10 mouse cellular contexts compared by ENCODE assay signal in genomic region chr9:80012751-80013150, GRCm38 (mm10). TPM values are rescaled to one million over a fixed set of nuclear protein-coding genes. Genes with fewer than 3 reads are reported as not detected.
DNase-seq lines count a peak whose midpoint lies in the region; ATAC-seq and TF ChIP-seq lines count a peak whose summit lies in the region.
"Had no signal": no experiment of that assay in that cellular context is flagged by ENCODE, and none has a peak within 500 bp of the region (broad histone marks: within the 10 kb centered on the region; RNA-seq: fewer than 3 reads in every experiment).

TSS of gene Filip1 (minus strand) at chr9:80012851.

- no peak for DNase-seq in forebrain, embryonic 11.5 days (ENCODE audit: low spot score)
- DNase-seq in lung, postnatal 0 days (ENCODE audit: low spot score), result no peak
- DNase-seq in lung, postnatal 25 days (ENCODE audit: low spot score), result no peak
- no peak for DNase-seq in gastrocnemius, postnatal 4 days (ENCODE audit: low spot score in 2 of 2)
- DNase-seq in left cerebral cortex, postnatal 36 days (ENCODE audit: low spot score in 2 of 2), result no peak
- DNase-seq in testis, postnatal 14 days (ENCODE audit: low spot score), result no peak
- DNase-seq: liver, embryonic 13.5 days had no signal

- H3K9me3 ChIP-seq in forebrain, embryonic 11.5 days (ENCODE audit: control insufficient read depth, low read length), result no peaks in the 10 kb centered on the region
- no peaks in the 10 kb centered on the region for H3K9me3 ChIP-seq in forebrain, embryonic 16.5 days (ENCODE audit: control insufficient read depth, low read length)
- H3K9me3 ChIP-seq in lung, postnatal 0 days (ENCODE audit: low read length), result no peaks in the 10 kb centered on the region
- no peaks in the 10 kb centered on the region for H3K9me3 ChIP-seq in hindbrain, embryonic 12.5 days (replicated peaks)
- H3K9me3 ChIP-seq: liver, embryonic 13.5 days had no signal

- TF ChIP-seq CTCF in lung, postnatal 0 days (IDR thresholded peaks at IDR 0.05), result no peak

- WGBS in forebrain, embryonic 11.5 days, result 73% methylated on average over 7 of the region's 7 CpGs
- WGBS in forebrain, embryonic 16.5 days, result 71% methylated on average over 7 of the region's 7 CpGs
- WGBS in lung, postnatal 0 days, result 33% methylated on average over 7 of the region's 7 CpGs
- 62% methylated on average over 7 of the region's 7 CpGs for WGBS in hindbrain, embryonic 12.5 days

- no peak within 1 kb of the TSS for H3K9ac ChIP-seq in forebrain, embryonic 11.5 days (ENCODE audit: low read length)
- H3K9ac ChIP-seq in forebrain, embryonic 16.5 days (replicated peaks; ENCODE audit: low read depth, low read length), result no peak within 1 kb of the TSS
- H3K9ac ChIP-seq in lung, postnatal 0 days (replicated peaks; ENCODE audit: low read depth), result no peak within 1 kb of the TSS
- H3K9ac ChIP-seq in hindbrain, embryonic 12.5 days, result no peak within 1 kb of the TSS
- H3K9ac ChIP-seq: liver, embryonic 13.5 days had no signal

- no peak for ATAC-seq in forebrain, embryonic 11.5 days (replicated peaks; ENCODE audit: low FRiP score)
- no peak for ATAC-seq in forebrain, embryonic 16.5 days
- ATAC-seq in lung, postnatal 0 days, result 0 out of 2 replicates have a peak, but pooled peaks have one; percentile 17
- ATAC-seq in hindbrain, embryonic 12.5 days (ENCODE audit: low FRiP score), result no peak
- ATAC-seq: hindbrain, embryonic 16.5 days had no signal

- 0 out of 2 replicates have a peak, but pooled peaks have one; percentile 29 for TF ChIP-seq EP300 in lung, postnatal 0 days (IDR thresholded peaks at IDR 0.05)

- H3K4me1 ChIP-seq in forebrain, embryonic 11.5 days (replicated peaks; ENCODE audit: control insufficient read depth, insufficient read depth, low read length), result no peaks in the 10 kb centered on the region
- H3K4me1 ChIP-seq in forebrain, embryonic 16.5 days (replicated peaks; ENCODE audit: control insufficient read depth, insufficient read depth, low read length), result no peaks in the 10 kb centered on the region
- H3K4me1 ChIP-seq in lung, postnatal 0 days (ENCODE audit: insufficient read depth, low read depth, low read length), result no peaks in the 10 kb centered on the region
- no peaks in the 10 kb centered on the region for H3K4me1 ChIP-seq in hindbrain, embryonic 12.5 days
- H3K4me1 ChIP-seq: liver, embryonic 13.5 days had no signal

- no peak within 1 kb of the TSS for H3K4me2 ChIP-seq in forebrain, embryonic 11.5 days (ENCODE audit: low read depth, low read length, severe bottlenecking)
- no peak within 1 kb of the TSS for H3K4me2 ChIP-seq in forebrain, embryonic 16.5 days (ENCODE audit: low read length)
- H3K4me2 ChIP-seq in lung, postnatal 0 days (replicated peaks; ENCODE audit: low read depth, low read length), result no peak within 1 kb of the TSS
- no peak within 1 kb of the TSS for H3K4me2 ChIP-seq in hindbrain, embryonic 12.5 days (replicated peaks)
- H3K4me2 ChIP-seq: liver, embryonic 13.5 days had no signal

- H3K36me3 ChIP-seq in forebrain, embryonic 11.5 days (ENCODE audit: control insufficient read depth, insufficient read depth, low read length), result no peaks in the 10 kb centered on the region
- H3K36me3 ChIP-seq in forebrain, embryonic 16.5 days (ENCODE audit: control insufficient read depth, insufficient read depth), result no peaks in the 10 kb centered on the region
- no peaks in the 10 kb centered on the region for H3K36me3 ChIP-seq in lung, postnatal 0 days (ENCODE audit: insufficient read depth, low read length)
- H3K36me3 ChIP-seq in hindbrain, embryonic 12.5 days, result no peaks in the 10 kb centered on the region
- H3K36me3 ChIP-seq: liver, embryonic 13.5 days had no signal

- no peaks in the 10 kb centered on the region for H3K27me3 ChIP-seq in forebrain, embryonic 11.5 days (ENCODE audit: control insufficient read depth, insufficient read depth, low read length)
- H3K27me3 ChIP-seq in forebrain, embryonic 16.5 days (replicated peaks; ENCODE audit: control insufficient read depth, insufficient read depth, low read length), result no peaks in the 10 kb centered on the region
- H3K27me3 ChIP-seq in lung, postnatal 0 days (replicated peaks; ENCODE audit: insufficient read depth, low read length), result no peaks in the 10 kb centered on the region
- H3K27me3 ChIP-seq in hindbrain, embryonic 12.5 days, result no peaks in the 10 kb centered on the region
- H3K27me3 ChIP-seq: liver, embryonic 13.5 days had no signal

- no peak within 1 kb of the TSS for H3K27ac ChIP-seq in forebrain, embryonic 11.5 days (ENCODE audit: low read depth, low read length)
- H3K27ac ChIP-seq in forebrain, embryonic 16.5 days (ENCODE audit: low read length), result no peak within 1 kb of the TSS
- no peak within 1 kb of the TSS for H3K27ac ChIP-seq in lung, postnatal 0 days (ENCODE audit: low read length)
- H3K27ac ChIP-seq in hindbrain, embryonic 12.5 days, result no peak within 1 kb of the TSS
- H3K27ac ChIP-seq: liver, embryonic 13.5 days had no signal

- no peak within 1 kb of the TSS for H3K4me3 ChIP-seq in forebrain, embryonic 11.5 days (ENCODE audit: low read depth, low read length)
- H3K4me3 ChIP-seq in forebrain, embryonic 16.5 days (replicated peaks; ENCODE audit: low read length), result no peak within 1 kb of the TSS
- H3K4me3 ChIP-seq in lung, postnatal 0 days (ENCODE audit: low read depth, low read length), result no peak within 1 kb of the TSS
- H3K4me3 ChIP-seq in hindbrain, embryonic 12.5 days, result no peak within 1 kb of the TSS
- H3K4me3 ChIP-seq: liver, embryonic 13.5 days had no signal

- intact Hi-C loops in left cerebral cortex, postnatal 36 days (cut with DNase I), result no loop called here

RNA-seq across cellular contexts. Expression of gene Filip1, which starts in this region (rescaled TPM):
- polyA plus RNA-seq in forebrain, embryonic 11.5 days (2014; fragmentation: Nextera tagmentation; extraction: Ambion mirVana), result 11.6 and 13.6 TPM in 2 replicates
- 2.4 and 3.0 TPM in 2 replicates for polyA plus RNA-seq in forebrain, embryonic 16.5 days (2015; fragmentation: Nextera tagmentation; extraction: Ambion mirVana)
- 10.1 and 12.2 TPM in 2 replicates for polyA plus RNA-seq in lung, postnatal 0 days (2015; fragmentation: Nextera tagmentation; extraction: Ambion mirVana)
- 10 to 100 TPM; 75.3 to 94.0 TPM for total RNA-seq in gastrocnemius, postnatal 4 days (2021)
- total RNA-seq in left cerebral cortex, postnatal 36 days (2021), result 10 to 100 TPM; 14.9 to 20.7 TPM
- polyA plus RNA-seq in hindbrain, embryonic 12.5 days (2016; fragmentation: Nextera tagmentation; extraction: Ambion mirVana), result 3.8 and 4.2 TPM in 2 replicates
